Comparison of ENCODE assay signal across 10 mouse cellular contexts in genomic region chr7:142034198-142034597, GRCm38 (mm10). TPM values are rescaled to one million over a fixed set of nuclear protein-coding genes. Genes with fewer than 3 reads are reported as not detected.
DNase-seq lines count a peak whose midpoint lies in the region; ATAC-seq and TF ChIP-seq lines count a peak whose summit lies in the region.
"Had no signal": no experiment of that assay in that cellular context is flagged by ENCODE, and none has a peak within 500 bp of the region (broad histone marks: within the 10 kb centered on the region; RNA-seq: fewer than 3 reads in every experiment).

No protein-coding gene starts in this region.

- no peak overlapping the region for H3K27ac ChIP-seq in embryonic facial prominence, embryonic 14.5 days (replicated peaks; ENCODE audit: low read depth, low read length)
- no peak overlapping the region for H3K27ac ChIP-seq in embryonic facial prominence, embryonic 10.5 days (replicated peaks)
- H3K27ac ChIP-seq in lung, postnatal 0 days (ENCODE audit: low read length), result 0 out of 2 replicates have a peak overlapping the region, but pooled peaks have one; percentile 57
- H3K27ac ChIP-seq: macrophage had no signal

- H3K27me3 ChIP-seq in embryonic facial prominence, embryonic 14.5 days (replicated peaks; ENCODE audit: control insufficient read depth, insufficient read depth, low read length), result no peaks in the 10 kb centered on the region
- H3K27me3 ChIP-seq in embryonic facial prominence, embryonic 10.5 days (replicated peaks; ENCODE audit: low read depth, poor library complexity, severe bottlenecking), result no peaks in the 10 kb centered on the region
- H3K27me3 ChIP-seq in lung, postnatal 0 days (replicated peaks; ENCODE audit: insufficient read depth, low read length), result no peaks in the 10 kb centered on the region

- H3K9ac ChIP-seq in embryonic facial prominence, embryonic 14.5 days (ENCODE audit: low read depth, low read length), result no peak overlapping the region
- no peak overlapping the region for H3K9ac ChIP-seq in lung, postnatal 0 days (replicated peaks; ENCODE audit: low read depth)

- TF ChIP-seq CTCF in lung, postnatal 0 days (IDR thresholded peaks at IDR 0.05), result no peak

- no peaks in the 10 kb centered on the region for H3K9me3 ChIP-seq in embryonic facial prominence, embryonic 14.5 days (ENCODE audit: control insufficient read depth, low read length)
- H3K9me3 ChIP-seq in embryonic facial prominence, embryonic 10.5 days, result no peaks in the 10 kb centered on the region
- H3K9me3 ChIP-seq in lung, postnatal 0 days (ENCODE audit: low read length), result no peaks in the 10 kb centered on the region

- H3K36me3 ChIP-seq in embryonic facial prominence, embryonic 14.5 days (ENCODE audit: control insufficient read depth, insufficient read depth, low read length), result no peaks in the 10 kb centered on the region
- no peaks in the 10 kb centered on the region; the same call in 1 of the 2 replicates for H3K36me3 ChIP-seq in embryonic facial prominence, embryonic 10.5 days (replicated peaks)
- H3K36me3 ChIP-seq in lung, postnatal 0 days (ENCODE audit: insufficient read depth, low read length), result no peaks in the 10 kb centered on the region

- peak; percentile 86 for TF ChIP-seq EP300 in lung, postnatal 0 days (IDR thresholded peaks at IDR 0.05)

- intact Hi-C loops in heart, postnatal 10 days (cut with DNase I), result no loop called here

- no peak overlapping the region for H3K4me2 ChIP-seq in embryonic facial prominence, embryonic 14.5 days (ENCODE audit: low read depth, low read length)
- H3K4me2 ChIP-seq in lung, postnatal 0 days (replicated peaks; ENCODE audit: low read depth, low read length), result no peak overlapping the region

- ATAC-seq in embryonic facial prominence, embryonic 14.5 days (ENCODE audit: low read depth), result 0 out of 2 replicates have a peak, but pooled peaks have one; percentile 13
- ATAC-seq in lung, postnatal 0 days, result peak; percentile 90
- ATAC-seq: CD4-positive, CD25-positive, alpha-beta regulatory T cell, adult 4 months had no signal

- DNase-seq in embryonic facial prominence, embryonic 14.5 days (ENCODE audit: low spot score), result peak; percentile 39
- DNase-seq in embryonic facial prominence, embryonic 10.5 days (ENCODE audit: low spot score), result no peak
- DNase-seq in cerebellum, adult 9-11 months, result peak; percentile 67
- DNase-seq in heart, postnatal 10 days, result peak; percentile 77 to 83
- DNase-seq in lung, postnatal 0 days (ENCODE audit: low spot score), result peak; percentile 80
- no peak for DNase-seq in frontal cortex, adult 2 months (ENCODE audit: extremely low spot score in 1 of 2, low spot score in 1 of 2)
- DNase-seq in frontal cortex, postnatal 36 days (ENCODE audit: low spot score in 2 of 2), result no peak
- no peak for DNase-seq in neural tube, embryonic 10.5 days (ENCODE audit: extremely low spot score, low spot score)

- no peaks in the 10 kb centered on the region for H3K4me1 ChIP-seq in embryonic facial prominence, embryonic 14.5 days (ENCODE audit: control insufficient read depth, insufficient read depth, low read length)
- H3K4me1 ChIP-seq in embryonic facial prominence, embryonic 10.5 days, result 0 out of 2 replicates have a peak, but pooled peaks cover 3% of the 10 kb centered on the region
- H3K4me1 ChIP-seq in lung, postnatal 0 days (ENCODE audit: insufficient read depth, low read depth, low read length), result peaks cover 23% of the 10 kb centered on the region; the same call in 1 of the 2 replicates

- no peak overlapping the region for H3K4me3 ChIP-seq in embryonic facial prominence, embryonic 14.5 days (ENCODE audit: low read depth, low read length)
- no peak overlapping the region for H3K4me3 ChIP-seq in embryonic facial prominence, embryonic 10.5 days
- H3K4me3 ChIP-seq in lung, postnatal 0 days (ENCODE audit: low read depth, low read length), result no peak overlapping the region

- WGBS in embryonic facial prominence, embryonic 14.5 days, result 78% methylated on average over 2 of the region's 2 CpGs
- WGBS in embryonic facial prominence, embryonic 10.5 days, result 87% methylated on average over 2 of the region's 2 CpGs
- WGBS in lung, postnatal 0 days, result 52% methylated on average over 2 of the region's 2 CpGs

RNA-seq across cellular contexts. Expression of gene Mob2, which starts 26.7 kb away (rescaled TPM):
- 65.8 and 68.4 TPM in 2 replicates for polyA plus RNA-seq in embryonic facial prominence, embryonic 14.5 days (2014; fragmentation: Nextera tagmentation; extraction: Ambion mirVana)
- 67.4 and 68.0 TPM in 2 replicates for polyA plus RNA-seq in embryonic facial prominence, embryonic 10.5 days (2016; fragmentation: Nextera tagmentation; extraction: Ambion mirVana)
- total RNA-seq in heart, postnatal 10 days (2021), result 10 to 100 TPM; 39.4 to 43.2 TPM
- polyA plus RNA-seq in lung, postnatal 0 days (2015; fragmentation: Nextera tagmentation; extraction: Ambion mirVana), result 85.9 and 104 TPM in 2 replicates
- polyA plus RNA-seq in frontal cortex, adult 2 months (2012; rRNA removed), result 42.2 and 42.9 TPM in 2 replicates

Comparison
In these comparisons a context has a peak if more than half of its experiments do, and no peak if none do; other contexts are left out.
1. DNase-seq: peak in embryonic facial prominence, embryonic 14.5 days (single experiment), cerebellum, adult 9-11 months (single experiment), heart, postnatal 10 days (2 of 2) and lung, postnatal 0 days (single experiment); none in embryonic facial prominence, embryonic 10.5 days (single experiment), frontal cortex, adult 2 months (0 of 2), frontal cortex, postnatal 36 days (0 of 2) and neural tube, embryonic 10.5 days (single experiment).